Mouse (Mus musculus) forebrain, embryonic 10.5 days (tissue): ENCODE data around the gene Abhd11. TPM values are rescaled to one million over a fixed set of nuclear protein-coding genes. Genes with fewer than 3 reads are reported as not detected.

Experiments used
- DNase-seq: peaks from one replicate; pipeline ENCODE4 v3.0.0-alpha.2; 2017; ENCODE audit warnings: low spot score; ENCODE audit errors: extremely low spot score
- H3K27ac ChIP-seq: fragments of 300-500 bp; sonication (generic); 2 replicates; pipeline ENCODE4 v1.5.1; 2016; ENCODE audit warnings: mild to moderate bottlenecking
- H3K27me3 ChIP-seq: fragments of 300-500 bp; sonication (generic); 2 replicates; pipeline ENCODE4 v1.6.1; 2016; ENCODE audit warnings: mild to moderate bottlenecking; ENCODE audit not compliant: poor library complexity, severe bottlenecking
- H3K36me3 ChIP-seq: fragments of 300-500 bp; sonication (generic); replicated peaks from 2 replicates; pipeline ENCODE4 v1.6.1; 2016; ENCODE audit warnings: mild to moderate bottlenecking, moderate library complexity
- H3K4me1 ChIP-seq: fragments of 300-500 bp; sonication (generic); 2 replicates; pipeline ENCODE4 v1.6.1; 2016
- H3K4me3 ChIP-seq: fragments of 300-500 bp; sonication (generic); 2 replicates; pipeline ENCODE4 v1.5.1; 2016; ENCODE audit warnings: mild to moderate bottlenecking, moderate library complexity
- H3K9me3 ChIP-seq: fragments of 300-500 bp; sonication (generic); 2 replicates; pipeline ENCODE4 v1.6.1; 2016; ENCODE audit warnings: mild to moderate bottlenecking, moderate library complexity
- WGBS: fragments of 180-500 bp; shearing (Covaris S2); methylation state at CpG from one replicate; pipeline ENCODE4 v1.1.7; 2016; 5-methylcytosine and 5-hydroxymethylcytosine counted together
- polyA plus RNA-seq: library from polyadenylated mRNA; unstranded; fragments of >200 nt; fragmentation: Nextera tagmentation; extraction: Ambion mirVana; gene quantifications from 2 replicates; pipeline ENCODE4 v1.2.1, GENCODE M21; 2016

The Abhd11 gene
- polyA plus RNA-seq, 1 experiment from 2014 or later, result 40.8 TPM

GRCm38 (mm10) chr5:134974921-134975320 lies 34.0 kb upstream of the Abhd11 start:
- Histone ChIP-seq H3K4me1 (no peaks in the 10 kb centered on the region), H3K27me3 (no peaks in the 10 kb centered on the region), H3K36me3 (no peaks in the 10 kb centered on the region), H3K27ac (no peak overlapping the region), H3K4me3 (no peak overlapping the region), H3K9me3 (no peaks in the 10 kb centered on the region)
- WGBS, result 76% methylated on average over 2 of the region's 2 CpGs
- no peak for DNase-seq

GRCm38 (mm10) chr5:134976164-134976563 lies 32.8 kb upstream of the Abhd11 start:
- H3K4me3 ChIP-seq, result no peak overlapping the region
- H3K27ac ChIP-seq, result no peak overlapping the region
- 94% methylated on average over 2 of the region's 2 CpGs for WGBS
- DNase-seq, result no peak
- H3K36me3 ChIP-seq, result no peaks in the 10 kb centered on the region
- no peaks in the 10 kb centered on the region; the same call in 1 of the 2 replicates for H3K4me1 ChIP-seq
- no peaks in the 10 kb centered on the region for H3K9me3 ChIP-seq
- no peaks in the 10 kb centered on the region for H3K27me3 ChIP-seq

GRCm38 (mm10) chr5:134976577-134977250 lies 32.2 kb upstream of the Abhd11 start:
- no peak overlapping the region for H3K27ac ChIP-seq
- H3K27me3 ChIP-seq, result no peaks in the 10 kb centered on the region
- H3K4me1 ChIP-seq, result no peaks in the 10 kb centered on the region; the same call in 1 of the 2 replicates
- DNase-seq, result no peak
- 88% methylated on average over 14 of the region's 14 CpGs for WGBS
- no peak overlapping the region for H3K4me3 ChIP-seq
- H3K36me3 ChIP-seq, result no peaks in the 10 kb centered on the region
- no peaks in the 10 kb centered on the region for H3K9me3 ChIP-seq

DNA sequence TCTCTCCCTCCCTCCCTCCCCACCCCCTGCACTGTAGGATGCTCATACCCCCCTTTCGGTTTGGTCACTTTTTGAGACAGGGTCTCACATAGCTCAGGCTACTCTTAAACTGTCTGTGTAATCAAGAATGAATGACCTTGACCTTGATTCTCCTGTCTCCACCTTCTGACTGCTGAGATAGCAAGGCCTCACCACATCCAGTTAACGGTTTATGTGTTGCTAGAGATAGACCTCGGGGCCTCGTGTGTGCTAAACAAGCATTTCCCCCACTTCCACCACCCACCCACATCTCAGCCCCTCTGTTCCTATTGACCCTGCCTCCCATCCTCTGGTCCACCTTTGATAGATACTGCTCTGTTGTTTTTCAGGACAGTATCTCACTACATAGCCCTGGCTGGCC lies 31.1 kb upstream of the Abhd11 start:
- Histone ChIP-seq H3K27me3 (no peaks in the 10 kb centered on the region), H3K36me3 (no peaks in the 10 kb centered on the region), H3K27ac (no peak overlapping the region), H3K4me3 (no peak overlapping the region), H3K4me1 (no peaks in the 10 kb centered on the region; the same call in 1 of the 2 replicates), H3K9me3 (no peaks in the 10 kb centered on the region)
- no peak for DNase-seq
- WGBS, result 84% methylated on average over 4 of the region's 4 CpGs

DNA sequence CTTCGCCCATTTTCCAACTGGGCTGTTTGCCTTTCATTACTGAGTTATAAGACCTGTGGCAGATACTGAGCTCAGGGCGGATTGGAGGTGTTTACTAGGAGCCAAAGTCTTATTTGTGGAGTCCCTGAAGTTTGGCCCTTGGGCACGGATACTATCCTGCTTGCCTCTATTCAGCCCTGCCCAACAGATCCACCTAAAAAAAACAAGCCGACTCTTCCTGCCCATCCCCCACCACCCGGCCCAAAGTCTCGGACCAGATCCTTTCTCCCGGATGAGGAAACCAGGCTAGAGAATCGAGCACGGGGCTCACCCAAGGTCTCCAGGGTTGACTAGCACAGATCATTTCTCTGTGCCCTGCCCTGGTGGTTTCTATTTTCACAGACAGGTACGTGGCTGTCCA lies 27.8 kb upstream of the Abhd11 start:
- H3K4me3 ChIP-seq, result no peak overlapping the region
- peaks cover 33% of the 10 kb centered on the region for H3K4me1 ChIP-seq
- WGBS, result 63% methylated on average over 10 of the region's 10 CpGs
- H3K27ac ChIP-seq, result no peak overlapping the region
- no peaks in the 10 kb centered on the region for H3K9me3 ChIP-seq
- H3K27me3 ChIP-seq, result peaks cover 27% of the 10 kb centered on the region
- DNase-seq, result no peak
- no peaks in the 10 kb centered on the region for H3K36me3 ChIP-seq

- Histone ChIP-seq H3K9me3 (no peaks in the 10 kb centered on the region), H3K27me3 (peaks cover 47% of the 10 kb centered on the region), H3K36me3 (no peaks in the 10 kb centered on the region), H3K27ac (no peak overlapping the region), H3K4me1 (peaks cover 52% of the 10 kb centered on the region), H3K4me3 (no peak overlapping the region)
- 88% methylated on average over 1 of the region's 1 CpGs for WGBS
- DNase-seq, result no peak
Measured at GRCm38 (mm10) chr5:134983111-134983510, 25.8 kb upstream of the Abhd11 start.

DNA sequence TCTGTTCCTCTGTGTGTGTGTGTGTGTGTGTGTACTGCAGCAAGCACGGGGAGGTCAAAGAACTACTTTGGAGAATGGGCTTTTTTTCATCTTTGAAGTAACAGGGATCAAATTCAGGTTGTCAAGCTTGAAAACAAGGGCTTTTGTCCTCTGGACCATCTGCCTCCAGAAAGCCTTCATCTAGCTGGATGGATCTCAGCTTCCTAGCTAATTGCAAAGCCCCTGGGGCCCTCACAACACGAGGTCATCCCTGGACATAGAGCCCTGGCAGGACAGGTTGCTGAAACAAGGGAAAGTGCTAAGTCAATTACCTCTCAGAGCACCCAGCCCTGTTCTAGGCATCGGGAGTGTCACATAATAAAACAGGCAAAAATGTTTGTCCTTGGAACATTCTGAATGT lies 25.2 kb upstream of the Abhd11 start:
- DNase-seq, result no peak
- Histone ChIP-seq H3K9me3 (no peaks in the 10 kb centered on the region), H3K4me1 (peaks cover 52% of the 10 kb centered on the region), H3K36me3 (no peaks in the 10 kb centered on the region), H3K4me3 (no peak overlapping the region), H3K27me3 (peaks cover 53% of the 10 kb centered on the region), H3K27ac (peak overlapping the region; percentile 40)
- WGBS, result 4% methylated on average over 3 of the region's 3 CpGs

GRCm38 (mm10) chr5:134985633-134986297 lies 23.2 kb upstream of the Abhd11 start, which contains the start of gene Cldn3:
Gene Cldn3 (plus strand): TSS chr5:134986214.
- H3K27ac ChIP-seq, result peak within 1 kb of the TSS; percentile 63; the same call in 1 of the 2 replicates
- 1% methylated on average over 25 of the region's 25 CpGs for WGBS

DNA sequence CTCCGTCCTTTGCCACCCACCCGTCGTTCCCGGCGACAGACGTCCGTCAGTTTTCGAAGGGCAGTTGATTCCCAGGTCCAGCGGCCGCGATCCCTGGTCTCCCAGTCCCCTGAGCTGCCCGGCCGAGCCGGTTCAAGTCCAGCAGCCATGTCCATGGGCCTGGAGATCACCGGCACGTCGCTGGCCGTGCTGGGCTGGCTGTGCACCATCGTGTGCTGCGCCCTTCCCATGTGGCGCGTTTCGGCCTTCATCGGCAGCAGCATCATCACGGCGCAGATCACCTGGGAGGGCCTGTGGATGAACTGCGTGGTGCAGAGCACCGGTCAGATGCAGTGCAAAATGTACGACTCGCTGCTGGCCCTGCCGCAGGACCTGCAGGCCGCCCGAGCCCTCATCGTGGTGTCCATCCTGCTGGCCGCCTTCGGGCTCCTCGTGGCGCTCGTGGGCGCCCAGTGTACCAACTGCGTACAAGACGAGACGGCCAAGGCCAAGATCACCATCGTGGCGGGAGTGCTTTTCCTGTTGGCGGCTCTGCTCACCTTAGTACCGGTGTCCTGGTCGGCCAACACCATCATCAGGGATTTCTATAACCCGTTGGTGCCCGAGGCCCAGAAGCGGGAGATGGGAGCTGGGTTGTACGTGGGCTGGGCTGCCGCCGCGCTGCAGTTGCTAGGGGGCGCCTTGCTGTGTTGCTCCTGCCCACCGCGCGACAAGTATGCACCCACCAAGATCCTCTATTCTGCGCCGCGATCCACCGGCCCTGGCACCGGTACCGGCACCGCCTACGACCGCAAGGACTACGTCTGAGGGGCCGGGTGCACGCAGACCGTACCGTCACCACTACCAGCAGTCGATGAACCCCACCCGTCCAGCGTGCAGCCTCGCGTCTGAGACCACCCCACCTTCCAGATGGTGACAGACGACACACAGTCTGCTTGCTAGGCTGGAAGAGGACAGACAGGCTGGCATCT lies 22.4 kb upstream of the Abhd11 start:
- Histone ChIP-seq H3K27ac (peak overlapping the region; percentile 63; the same call in 1 of the 2 replicates), H3K9me3 (no peaks in the 10 kb centered on the region), H3K4me1 (peaks cover 55% of the 10 kb centered on the region), H3K36me3 (no peaks in the 10 kb centered on the region), H3K4me3 (peak overlapping the region; percentile 42), H3K27me3 (peaks cover 75% of the 10 kb centered on the region)
- DNase-seq, result peak; percentile 34
- 4% methylated on average over 79 of the region's 79 CpGs for WGBS

More at GRCm38 (mm10) chr5:134985633-134986297, 23.2 kb upstream of the Abhd11 start, which contains the start of gene Cldn3:
- Histone ChIP-seq H3K27me3 (peaks cover 73% of the 10 kb centered on the region), H3K9me3 (no peaks in the 10 kb centered on the region), H3K36me3 (no peaks in the 10 kb centered on the region), H3K4me1 (peaks cover 55% of the 10 kb centered on the region), H3K4me3 (peak within 1 kb of the TSS; percentile 42)
- DNase-seq, result peak; percentile 58

GRCm38 (mm10) chr5:134989166-134989565 lies 19.8 kb upstream of the Abhd11 start:
- Histone ChIP-seq H3K9me3 (no peaks in the 10 kb centered on the region), H3K36me3 (no peaks in the 10 kb centered on the region), H3K4me3 (no peak overlapping the region), H3K4me1 (peaks cover 42% of the 10 kb centered on the region), H3K27ac (no peak overlapping the region), H3K27me3 (peaks cover 68% of the 10 kb centered on the region)
- 81% methylated on average over 11 of the region's 11 CpGs for WGBS
- DNase-seq, result no peak

- H3K27ac ChIP-seq, result no peak overlapping the region
- no peaks in the 10 kb centered on the region for H3K9me3 ChIP-seq
- H3K36me3 ChIP-seq, result no peaks in the 10 kb centered on the region
- H3K4me3 ChIP-seq, result no peak overlapping the region
- H3K27me3 ChIP-seq, result peaks cover 62% of the 10 kb centered on the region
- H3K4me1 ChIP-seq, result peaks cover 36% of the 10 kb centered on the region
- DNase-seq, result no peak
- 64% methylated on average over 6 of the region's 6 CpGs for WGBS
Measured at GRCm38 (mm10) chr5:134989741-134990140, 19.2 kb upstream of the Abhd11 start.

- Histone ChIP-seq H3K4me3 (no peak overlapping the region), H3K27ac (no peak overlapping the region), H3K27me3 (peaks cover 34% of the 10 kb centered on the region), H3K36me3 (no peaks in the 10 kb centered on the region), H3K4me1 (peaks cover 8% of the 10 kb centered on the region; the same call in 1 of the 2 replicates), H3K9me3 (no peaks in the 10 kb centered on the region)
- DNase-seq, result no peak
- WGBS, result 92% methylated on average over 5 of the region's 5 CpGs
Measured at GRCm38 (mm10) chr5:134992566-134992965, 16.4 kb upstream of the Abhd11 start.
